Mouse (Mus musculus): ENCODE data around the gene Zfp936. TPM values are rescaled to one million over a fixed set of nuclear protein-coding genes. Genes with fewer than 3 reads are reported as not detected.
"Not testable (repeated sequence)": the region's sequence is repeated elsewhere in the genome, so short reads cannot be mapped to it uniquely, and the experiment has no call there.

Zfp936 gene
- polyA plus RNA-seq (2015; fragmentation: Nextera tagmentation; extraction: Ambion mirVana): not detected in 2 replicates

GRCm38 (mm10) chr7:43113929-43114328 is at the start of gene Zfp936:
Gene Zfp936 (plus strand): TSS chr7:43114229.
- H3K27me3 ChIP-seq; H3K4me1 ChIP-seq (replicated peaks); ATAC-seq; H3K4me3 ChIP-seq (replicated peaks); H3K27ac ChIP-seq; H3K4me2 ChIP-seq (replicated peaks); H3K9ac ChIP-seq (replicated peaks); H3K36me3 ChIP-seq: not testable (repeated sequence)
- 82% methylated on average over 10 of the region's 10 CpGs for WGBS
- H3K9me3 ChIP-seq: peaks cover 18% of the 10 kb centered on the region

GRCm38 (mm10) chr7:43077831-43078230 is 36.2 kb upstream of the Zfp936 start:
- no peaks in the 10 kb centered on the region for H3K4me1 ChIP-seq (replicated peaks)
- peaks cover 19% of the 10 kb centered on the region for H3K9me3 ChIP-seq
- no peaks in the 10 kb centered on the region for H3K36me3 ChIP-seq
- H3K9ac ChIP-seq (replicated peaks): no peak overlapping the region
- H3K27me3 ChIP-seq: no peaks in the 10 kb centered on the region
- H3K4me2 ChIP-seq (replicated peaks): no peak overlapping the region
- ATAC-seq: no peak
- no peak overlapping the region for H3K27ac ChIP-seq
- no peak overlapping the region for H3K4me3 ChIP-seq (replicated peaks)
- WGBS: 89% methylated on average over 8 of the region's 8 CpGs

- ATAC-seq; H3K4me2 ChIP-seq (replicated peaks); H3K9ac ChIP-seq (replicated peaks); H3K4me1 ChIP-seq (replicated peaks); H3K27ac ChIP-seq; H3K36me3 ChIP-seq; H3K27me3 ChIP-seq; H3K4me3 ChIP-seq (replicated peaks): not testable (repeated sequence)
- H3K9me3 ChIP-seq: peaks cover 49% of the 10 kb centered on the region
- WGBS: 94% methylated on average over 15 of the region's 15 CpGs
These were observed 14.7 kb downstream of the Zfp936 start for GRCm38 (mm10) chr7:43128691-43129090.

GRCm38 (mm10) chr7:43164121-43164520 is 50.1 kb downstream of the Zfp936 start:
- H3K9me3 ChIP-seq: peaks cover 79% of the 10 kb centered on the region
- H3K4me3 ChIP-seq (replicated peaks); H3K9ac ChIP-seq (replicated peaks); H3K27ac ChIP-seq; H3K4me2 ChIP-seq (replicated peaks); H3K27me3 ChIP-seq; H3K4me1 ChIP-seq (replicated peaks); H3K36me3 ChIP-seq; ATAC-seq: not testable (repeated sequence)
- WGBS: 74% methylated on average over 4 of the region's 4 CpGs

DNA sequence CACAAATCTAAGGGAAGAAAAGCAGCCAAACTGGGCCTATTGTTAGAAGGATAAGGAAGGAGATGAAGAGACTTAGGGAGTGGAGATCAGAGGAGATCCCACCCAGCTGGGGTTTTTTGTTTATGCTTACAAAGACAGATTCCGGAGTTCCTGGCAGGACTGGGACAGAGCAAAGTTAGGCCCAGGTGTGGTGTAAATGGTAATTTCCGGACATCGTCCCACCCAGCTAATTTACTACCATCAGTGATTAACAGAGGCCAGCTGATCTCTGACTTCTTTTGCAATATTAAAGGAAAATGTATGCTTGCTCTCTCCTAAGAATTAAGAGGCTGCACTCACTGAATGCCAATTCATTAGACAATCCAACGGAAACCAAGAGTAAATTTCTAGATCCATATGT is 53.1 kb downstream of the Zfp936 start:
- ATAC-seq; H3K4me3 ChIP-seq (replicated peaks); H3K27ac ChIP-seq; H3K36me3 ChIP-seq; H3K4me1 ChIP-seq (replicated peaks); H3K27me3 ChIP-seq; H3K4me2 ChIP-seq (replicated peaks); H3K9ac ChIP-seq (replicated peaks): not testable (repeated sequence)
- H3K9me3 ChIP-seq: peaks cover 76% of the 10 kb centered on the region
- WGBS: 86% methylated on average over 4 of the region's 4 CpGs

DNA sequence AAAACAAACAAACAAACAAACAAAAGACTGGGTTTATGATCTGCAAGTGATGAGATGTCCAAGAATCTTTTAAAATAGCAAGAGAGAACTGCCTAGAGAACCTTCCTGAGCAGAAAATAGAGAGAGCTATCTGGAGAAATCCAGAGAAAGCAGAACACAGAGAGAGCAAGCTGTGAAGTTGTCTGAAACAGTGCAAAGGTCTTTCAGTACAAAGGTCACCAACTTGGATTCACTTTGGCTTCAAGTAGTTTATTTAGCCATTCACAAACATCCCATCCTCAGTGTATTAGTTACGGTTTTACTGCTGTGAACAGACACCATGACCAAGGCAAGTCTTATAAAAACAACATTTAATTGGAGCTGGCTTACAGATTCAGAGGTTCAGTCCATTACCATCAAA is 53.8 kb downstream of the Zfp936 start:
- H3K9ac ChIP-seq (replicated peaks); H3K27ac ChIP-seq; ATAC-seq; H3K4me2 ChIP-seq (replicated peaks); H3K36me3 ChIP-seq; H3K4me1 ChIP-seq (replicated peaks); H3K4me3 ChIP-seq (replicated peaks); H3K27me3 ChIP-seq: not testable (repeated sequence)
- 88% methylated on average over 1 of the region's 1 CpGs for WGBS
- peaks cover 76% of the 10 kb centered on the region for H3K9me3 ChIP-seq

- not testable (repeated sequence) for ATAC-seq; H3K4me3 ChIP-seq (replicated peaks); H3K36me3 ChIP-seq; H3K27ac ChIP-seq; H3K27me3 ChIP-seq; H3K4me1 ChIP-seq (replicated peaks); H3K4me2 ChIP-seq (replicated peaks); H3K9ac ChIP-seq (replicated peaks)
- 36% methylated on average over 1 of the region's 1 CpGs for WGBS
- H3K9me3 ChIP-seq: peaks cover 77% of the 10 kb centered on the region
These were observed 54.2 kb downstream of the Zfp936 start for GRCm38 (mm10) chr7:43168212-43168611.

- Histone ChIP-seq H3K36me3 (no peaks in the 10 kb centered on the region), H3K4me2 (replicated peaks) (no peak overlapping the region), H3K4me1 (replicated peaks) (no peaks in the 10 kb centered on the region), H3K27me3 (no peaks in the 10 kb centered on the region), H3K4me3 (replicated peaks) (no peak overlapping the region), H3K27ac (no peak overlapping the region), H3K9me3 (peaks cover 63% of the 10 kb centered on the region), H3K9ac (replicated peaks) (no peak overlapping the region)
- ATAC-seq: no peak
- WGBS: 87% methylated on average over 14 of the region's 14 CpGs
These were observed 63.1 kb downstream of the Zfp936 start for GRCm38 (mm10) chr7:43177003-43177702.

DNA sequence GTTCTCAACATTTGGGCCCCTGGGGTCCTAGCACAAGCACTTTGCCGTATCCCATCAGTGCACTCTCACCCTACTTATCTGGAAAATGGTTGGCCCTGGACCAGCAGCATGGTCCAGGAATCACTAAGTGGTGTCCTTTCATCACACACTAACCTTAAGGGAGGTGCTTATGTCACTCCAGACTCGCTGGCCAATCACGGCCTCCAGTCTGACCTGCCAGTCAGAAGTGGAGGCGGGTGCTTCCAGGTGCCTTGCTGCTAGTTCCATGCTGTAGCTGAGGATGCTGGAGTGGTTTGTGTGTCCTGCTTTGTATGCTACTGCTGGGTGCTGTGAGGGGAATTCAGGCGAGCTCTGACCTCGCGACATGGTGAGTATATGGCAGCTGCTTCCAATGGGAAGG is 99.8 kb downstream of the Zfp936 start:
- WGBS: 88% methylated on average over 7 of the region's 7 CpGs
- peaks cover 23% of the 10 kb centered on the region for H3K9me3 ChIP-seq
- ATAC-seq: not testable (repeated sequence)

More for the DNA sequence above, 99.8 kb downstream of the Zfp936 start:
- H3K27ac ChIP-seq; H3K4me1 ChIP-seq (replicated peaks); H3K4me2 ChIP-seq (replicated peaks); H3K27me3 ChIP-seq; H3K36me3 ChIP-seq; H3K4me3 ChIP-seq (replicated peaks); H3K9ac ChIP-seq (replicated peaks): not testable (repeated sequence)

Small RNA genes lying within 50 kb of the gene (microRNA-seq; reads per million reads assigned to microRNA genes)
- not detected for gene Gm22707

Other genes with a start within 250 kb of the Zfp936 start
- not detected in 2 replicates for gene Gm2381, start 247.0 kb upstream of the Zfp936 start, polyA plus RNA-seq (2015; fragmentation: Nextera tagmentation; extraction: Ambion mirVana)
- not detected in 2 replicates for gene Vmn2r63, start 180.4 kb upstream of the Zfp936 start, polyA plus RNA-seq (2015; fragmentation: Nextera tagmentation; extraction: Ambion mirVana)
- not detected in 2 replicates for gene Gm9268, start 95.5 kb upstream of the Zfp936 start, polyA plus RNA-seq (2015; fragmentation: Nextera tagmentation; extraction: Ambion mirVana)
- gene Zfp715, start 199.1 kb downstream of the Zfp936 start, polyA plus RNA-seq (2015; fragmentation: Nextera tagmentation; extraction: Ambion mirVana): 17.8 and 19.5 TPM in 2 replicates
- 0.12 and 0.22 TPM in 2 replicates for gene Siglecf, start 237.1 kb downstream of the Zfp936 start, polyA plus RNA-seq (2015; fragmentation: Nextera tagmentation; extraction: Ambion mirVana)

Measured in midbrain, embryonic 13.5 days (tissue).